Mouse (Mus musculus): ENCODE results near the gene Tshz2.

The Tshz2 gene

DNA sequence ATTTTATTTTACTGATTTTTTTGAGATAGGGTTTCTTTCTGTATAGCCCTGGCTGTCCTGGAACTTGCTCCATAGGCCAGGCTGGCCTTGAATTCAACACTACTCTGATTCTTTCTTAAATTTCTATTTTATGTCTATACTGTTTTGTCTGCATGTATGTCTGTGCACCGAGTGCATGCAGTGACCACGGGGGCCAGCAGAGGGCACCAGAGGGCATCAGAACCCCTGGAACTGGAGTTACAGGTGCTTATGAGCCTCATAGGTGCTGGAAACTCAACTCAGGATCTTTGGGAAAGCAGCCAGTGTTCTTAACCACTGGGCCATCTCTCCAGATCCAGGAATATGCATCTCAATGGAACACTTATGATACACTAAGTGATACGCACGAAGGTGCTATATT is 427.3 kb downstream of the Tshz2 start:
- peak; percentile 54 for DNase-seq

DNA sequence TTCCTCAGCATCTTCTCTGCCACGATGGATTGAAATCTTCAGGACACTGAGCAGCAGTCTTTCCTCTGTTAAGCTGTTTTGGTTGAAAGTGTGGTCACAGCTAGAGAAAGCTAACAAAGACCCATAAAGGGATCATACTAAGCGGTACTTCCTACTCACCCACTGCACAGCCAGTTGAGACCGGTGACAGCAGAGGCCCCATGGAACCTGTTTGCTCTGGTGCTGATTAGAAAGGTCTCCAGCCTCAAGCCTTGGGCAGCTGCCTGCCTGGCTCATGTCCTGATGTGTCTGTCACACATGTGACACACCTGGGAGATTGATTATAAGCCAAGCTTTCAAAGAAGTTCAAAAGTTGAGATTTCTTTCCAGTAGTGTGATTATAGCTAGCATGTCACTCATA is 429.6 kb downstream of the Tshz2 start:
- no peak for DNase-seq

- DNase-seq: no peak
These were observed 437.2 kb downstream of the Tshz2 start for GRCm38 (mm10) chr2:170069976-170070375.

- peak; percentile 21 for DNase-seq
These were observed 437.9 kb downstream of the Tshz2 start for GRCm38 (mm10) chr2:170070641-170071241.

DNA sequence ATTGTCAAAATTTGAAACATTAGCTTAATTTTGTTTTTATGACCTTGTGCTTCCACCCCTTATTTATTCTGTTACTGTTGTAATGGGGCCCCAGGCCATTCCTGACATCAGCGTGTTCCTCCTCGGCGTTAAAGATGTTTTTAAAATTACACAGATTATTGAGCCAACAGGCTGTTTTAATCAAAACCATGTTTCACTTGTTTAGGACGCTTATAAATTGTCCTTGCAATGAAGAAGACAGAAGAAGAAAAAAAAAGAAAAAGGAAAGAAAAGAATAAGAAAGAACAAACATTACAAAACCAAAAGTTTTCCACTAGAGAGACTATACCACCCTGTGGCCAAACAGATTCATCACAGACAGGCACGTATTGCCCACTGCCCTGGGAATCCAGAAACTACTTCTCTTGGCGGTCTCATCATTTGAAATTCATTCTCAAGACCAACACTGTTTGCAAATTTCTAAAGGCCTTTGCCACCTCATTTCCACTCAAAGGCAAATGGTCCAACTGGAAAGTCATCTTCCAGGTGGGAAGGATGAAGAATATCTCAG is 444.2 kb downstream of the Tshz2 start:
- no peak for DNase-seq

- DNase-seq: no peak
These were observed 445.2 kb downstream of the Tshz2 start for GRCm38 (mm10) chr2:170078041-170078440.

DNA sequence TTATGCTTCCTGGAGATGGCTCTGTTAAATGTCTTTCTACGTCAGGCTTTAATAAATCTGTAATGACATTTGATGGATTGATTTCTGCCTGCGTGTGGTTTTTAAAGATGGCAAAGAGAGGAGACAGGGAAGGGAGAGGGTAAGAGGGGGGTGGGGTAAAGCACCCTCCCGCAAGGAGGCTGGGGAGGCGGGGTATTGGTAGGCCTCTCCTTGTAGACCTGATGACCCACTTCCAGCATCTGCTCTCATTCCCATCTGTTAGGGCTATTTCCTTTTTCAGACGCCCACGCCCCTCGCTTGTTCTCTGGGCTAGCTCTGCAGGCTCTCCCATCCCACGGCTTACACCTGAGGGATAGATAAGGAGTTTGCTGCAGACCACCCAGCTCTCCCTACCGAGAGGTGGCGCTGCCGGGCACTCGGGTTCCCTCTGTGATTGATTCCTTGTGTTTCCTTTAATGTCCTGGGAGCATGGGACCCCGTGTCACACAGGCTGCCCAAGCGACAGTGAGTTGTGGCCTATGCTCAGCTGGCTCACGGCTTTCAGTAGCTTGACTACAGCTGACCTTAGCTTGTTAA is 445.7 kb downstream of the Tshz2 start:
- DNase-seq: no peak

DNA sequence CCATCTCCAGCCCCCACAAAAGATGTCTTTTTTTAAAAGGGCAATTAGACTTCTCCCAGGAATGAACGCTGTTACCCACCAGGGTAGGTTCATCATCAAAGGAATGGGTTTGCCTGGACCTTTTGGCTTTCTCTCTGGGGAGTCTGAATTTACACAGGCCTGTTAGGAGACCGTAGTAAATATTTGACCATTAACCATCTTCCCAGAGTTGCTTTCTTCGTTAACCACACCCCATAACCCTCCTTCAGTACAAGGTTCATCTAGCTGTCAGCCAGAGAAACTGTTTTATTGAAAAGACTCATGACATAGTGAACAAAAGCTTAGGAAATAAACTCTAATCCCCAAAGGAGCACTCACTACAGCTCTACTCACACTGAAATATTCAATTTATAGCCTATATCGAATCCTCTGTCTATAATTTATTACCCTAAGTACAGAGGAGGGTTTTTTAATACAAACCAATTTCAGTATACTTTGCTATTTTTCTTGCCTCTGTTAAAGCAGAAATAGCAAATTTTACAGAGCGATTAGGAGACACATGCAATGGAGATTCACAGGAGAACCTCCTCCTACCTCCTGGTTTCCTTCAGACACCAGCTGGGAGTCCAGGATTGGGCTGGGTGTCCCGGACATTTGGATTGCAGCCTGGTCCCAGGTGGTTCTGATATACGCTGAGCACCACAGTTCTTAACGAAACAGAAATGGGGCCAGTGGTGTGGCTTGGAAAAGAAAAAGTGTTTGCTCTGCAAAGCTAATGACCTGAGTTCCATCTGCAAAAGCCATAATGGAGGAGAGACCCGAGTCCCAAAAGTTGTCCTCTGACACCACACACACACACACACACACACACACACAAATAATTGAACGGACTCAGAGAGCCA is 459.0 kb downstream of the Tshz2 start:
- DNase-seq: no peak

DNA sequence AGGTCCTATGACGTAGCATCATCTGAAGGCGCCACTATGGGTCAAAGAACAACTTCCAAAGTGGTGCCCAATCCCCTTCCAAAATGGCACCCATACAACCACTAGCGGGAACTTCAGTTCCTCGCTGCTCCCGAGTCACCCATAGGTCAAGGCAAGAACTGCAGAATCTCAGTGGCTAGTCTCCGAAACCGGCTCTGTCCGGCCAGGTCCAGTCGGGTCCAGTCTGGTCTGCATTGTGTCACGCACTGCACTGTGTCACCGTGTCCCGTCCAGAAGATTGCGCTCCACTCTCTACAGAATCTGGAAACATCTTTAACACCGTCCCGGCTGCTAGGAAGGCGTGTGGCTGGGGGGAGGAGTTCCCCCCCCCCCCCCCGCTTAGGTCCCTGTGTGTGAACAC is 461.4 kb downstream of the Tshz2 start:
- DNase-seq: no peak

DNA sequence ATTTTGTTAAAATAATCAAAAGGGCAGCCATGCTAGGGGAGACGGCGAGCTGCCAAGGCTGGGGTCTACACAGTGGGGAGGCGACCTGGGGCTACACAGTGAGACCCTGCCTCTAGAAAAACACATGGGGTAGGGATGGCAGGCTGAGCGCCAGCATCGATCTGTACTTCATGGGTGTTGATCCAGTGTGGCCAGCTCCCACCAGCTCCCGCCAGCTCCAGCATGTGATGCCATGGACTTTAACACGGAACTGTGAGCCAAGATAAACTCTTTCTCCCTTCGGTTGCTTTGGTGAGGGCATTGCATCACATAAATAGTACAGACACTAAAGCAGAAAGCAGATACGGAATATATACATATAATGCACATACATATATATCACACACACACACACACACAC is 462.1 kb downstream of the Tshz2 start:
- peak; percentile 47 for DNase-seq

DNA sequence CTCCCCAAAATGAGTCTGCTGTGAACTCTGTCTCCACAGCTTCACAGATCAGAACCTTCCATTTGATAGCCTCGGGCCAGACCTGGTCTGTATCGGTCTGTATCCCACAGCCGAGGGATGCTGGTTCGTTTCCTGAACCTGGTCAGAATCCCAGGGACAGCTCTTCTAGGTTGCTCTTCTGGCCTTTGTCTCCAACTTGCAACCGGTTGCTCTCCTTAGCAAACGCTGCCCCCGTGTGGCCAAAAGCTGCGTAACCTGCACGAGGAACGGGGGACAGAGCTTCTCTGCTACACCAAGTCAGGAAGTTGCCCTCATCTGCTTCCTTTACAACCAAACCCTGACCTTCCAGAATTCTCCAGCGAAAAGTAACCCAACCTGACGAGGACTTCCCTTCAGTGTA is 468.3 kb downstream of the Tshz2 start:
- DNase-seq: peak; percentile 94

DNA sequence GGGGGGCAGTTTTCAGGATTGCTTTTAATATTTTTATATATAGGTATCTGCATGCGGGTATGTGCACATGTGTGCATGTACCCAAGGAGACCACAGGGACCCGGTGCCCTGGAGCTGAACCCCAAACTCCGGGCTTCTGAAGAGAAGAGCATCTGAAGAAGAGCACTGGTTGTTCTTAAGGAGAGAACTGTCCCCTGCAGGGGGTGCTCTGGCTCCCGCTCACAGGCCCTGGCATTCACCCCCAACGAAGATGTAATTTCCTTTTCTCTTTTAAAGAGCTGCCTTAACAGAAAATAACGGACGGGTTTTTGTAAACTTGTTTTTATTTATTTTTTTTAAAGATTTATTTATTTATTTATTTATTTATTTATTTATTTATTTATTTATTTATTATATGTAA is 469.1 kb downstream of the Tshz2 start:
- no peak for DNase-seq

DNA sequence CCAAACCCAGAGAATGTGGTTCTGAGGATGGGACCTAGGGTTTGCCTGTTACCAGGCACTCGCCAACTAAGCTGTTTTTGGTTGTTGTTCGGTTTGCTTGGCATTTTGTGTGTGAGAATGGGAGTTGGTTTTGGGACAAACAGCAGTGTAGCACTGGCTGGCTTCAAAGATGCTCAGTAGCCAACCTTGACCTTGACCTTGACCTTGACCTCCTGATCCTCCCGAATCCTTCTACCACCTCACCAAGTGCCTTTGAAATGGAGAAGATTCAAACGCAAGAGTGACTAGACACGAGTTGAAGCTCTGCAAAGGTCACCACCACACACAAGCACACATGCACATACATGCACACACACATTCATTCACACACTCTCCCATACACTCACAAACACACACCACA is 470.5 kb downstream of the Tshz2 start:
- no peak for DNase-seq

- peak; percentile 59 for DNase-seq
These were observed 471.0 kb downstream of the Tshz2 start for GRCm38 (mm10) chr2:170103852-170104251.

DNA sequence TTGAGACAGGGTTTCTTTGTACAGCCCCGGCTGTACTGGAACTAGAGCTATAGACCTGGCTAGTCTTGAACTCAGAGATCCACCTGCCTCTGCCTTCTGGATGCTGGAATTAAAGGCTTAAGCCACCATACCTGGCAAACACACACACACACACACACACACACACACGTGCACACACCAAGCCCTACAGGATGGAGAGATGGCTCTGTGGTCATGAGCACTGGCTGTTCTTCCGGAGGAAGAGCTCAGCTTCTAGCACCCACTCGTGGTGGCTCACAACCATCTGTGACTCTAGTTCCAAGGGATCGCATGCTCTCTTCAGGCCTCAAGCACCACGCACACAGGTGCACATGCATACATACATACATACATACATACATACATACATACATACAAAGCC is 471.6 kb downstream of the Tshz2 start:
- DNase-seq: no peak

- DNase-seq: no peak
These were observed 473.2 kb downstream of the Tshz2 start for GRCm38 (mm10) chr2:170106000-170106399.

GRCm38 (mm10) chr2:170107791-170108190 is 475.0 kb downstream of the Tshz2 start:
- no peak for DNase-seq

GRCm38 (mm10) chr2:170109528-170109927 is 476.7 kb downstream of the Tshz2 start:
- DNase-seq: no peak

DNA sequence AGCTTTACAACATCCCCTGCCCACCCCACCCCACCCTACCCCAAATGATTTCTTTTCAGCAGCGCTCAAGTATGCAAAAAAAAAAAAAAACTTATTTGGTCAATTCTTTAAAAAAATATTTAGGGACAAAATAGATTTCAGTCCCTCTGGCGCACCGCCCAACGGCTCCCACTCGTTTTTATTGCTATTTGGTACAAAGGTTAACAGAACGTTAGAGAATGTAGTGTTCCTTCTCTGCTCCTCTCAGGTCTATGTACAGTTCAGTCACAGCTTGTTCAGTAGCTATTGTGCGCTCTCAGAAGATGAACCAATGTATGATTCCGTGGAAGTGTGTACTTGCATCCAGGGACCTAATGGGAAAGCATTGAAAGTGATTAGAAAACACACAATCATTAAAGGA is 477.5 kb downstream of the Tshz2 start:
- DNase-seq: no peak

DNA sequence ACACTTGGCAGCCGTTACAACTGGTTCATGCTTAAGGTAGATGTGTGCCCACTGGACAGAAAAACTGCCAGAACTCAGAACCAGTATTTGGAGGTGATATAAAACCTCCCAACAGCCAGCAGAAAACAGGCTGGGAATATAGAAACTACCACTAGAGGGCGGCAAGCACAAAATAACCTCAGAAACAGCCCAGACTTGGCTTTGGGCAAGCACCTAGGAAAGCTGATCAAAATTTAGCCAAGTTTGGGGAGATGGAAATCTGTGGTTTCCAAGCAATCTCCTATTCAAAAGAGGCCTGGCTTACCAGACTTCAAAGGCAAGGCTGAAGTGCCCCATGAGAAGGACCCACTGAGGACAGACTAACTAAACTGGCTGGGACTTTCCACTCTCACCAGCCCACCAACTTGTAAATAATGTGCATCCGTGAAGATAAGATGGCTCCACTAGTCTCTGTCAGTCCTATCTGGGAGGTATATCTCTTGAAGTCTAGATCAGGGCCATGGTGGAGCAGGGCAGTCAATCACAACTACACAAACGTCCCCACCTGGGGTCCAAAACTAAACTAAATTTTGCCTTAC is 484.0 kb downstream of the Tshz2 start:
- peak; percentile 74 for DNase-seq

DNA sequence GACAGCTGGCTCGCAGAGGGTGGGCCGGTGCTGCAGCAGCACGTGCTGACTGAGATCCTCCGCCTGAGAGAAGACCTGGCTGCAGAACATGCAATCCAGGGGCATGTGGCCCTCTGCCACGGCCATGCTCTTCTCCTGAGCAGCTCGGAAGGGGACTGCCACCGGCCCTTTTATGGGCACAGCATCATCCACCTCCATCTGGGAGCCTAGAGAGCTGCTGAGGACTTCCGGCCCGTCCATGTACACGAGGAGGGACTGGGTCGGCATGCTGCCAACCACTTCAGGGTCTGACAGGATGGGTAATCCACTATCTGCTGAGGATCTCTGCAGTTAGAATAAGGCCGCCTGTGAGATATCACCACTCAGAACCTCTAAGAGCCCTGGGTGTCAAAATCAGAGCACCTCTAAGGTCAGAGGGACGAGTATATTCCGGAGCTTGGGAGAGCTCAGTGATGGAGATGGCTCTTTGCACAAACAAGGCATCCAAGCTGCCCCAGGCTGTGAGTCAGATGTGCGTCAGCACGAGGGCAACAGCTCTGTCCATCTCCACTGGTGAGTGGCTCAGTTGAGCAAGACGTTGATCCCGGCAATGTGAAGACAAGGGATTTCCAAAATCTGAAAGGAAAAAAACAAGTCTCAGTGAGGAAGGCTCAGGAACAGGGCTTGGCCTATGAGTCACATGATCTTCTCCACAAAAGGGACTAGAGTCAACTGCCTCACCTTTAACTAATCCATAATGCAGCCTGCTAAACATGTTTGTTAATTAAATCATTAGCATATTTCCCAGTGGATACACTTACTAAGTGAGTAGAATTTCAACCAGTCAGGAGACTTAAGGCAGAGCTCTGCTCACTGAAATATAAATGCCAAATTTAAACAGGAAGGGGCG is 487.6 kb downstream of the Tshz2 start:
- DNase-seq: no peak
